Mouse (Mus musculus) lung, embryonic 14.5 days (tissue): ENCODE measurements around the gene Ddx39. TPM values are rescaled to one million over a fixed set of nuclear protein-coding genes. Genes with fewer than 3 reads are reported as not detected.
A peak's percentile ranks its signal among the peaks of the same experiment; 100 is the strongest.

Experiments used
- ATAC-seq: fragments of 200-750 bp; cut with Nextera tagmentation; 2 replicates; pipeline ENCODE4 v1.8.0; 2017; ENCODE audit warnings: mild to moderate bottlenecking, moderate TSS enrichment, moderate library complexity; ENCODE audit not compliant: insufficient read depth
- DNase-seq: peaks from one replicate; pipeline ENCODE4 v3.0.0-alpha.2; 2015
- H3K27ac ChIP-seq: fragments of 300-500 bp; sonication (generic); 2 replicates; pipeline ENCODE4 v1.5.1; 2014; ENCODE audit warnings: low read depth, mild to moderate bottlenecking, moderate library complexity
- H3K27me3 ChIP-seq: fragments of 300-500 bp; sonication (generic); 2 replicates; pipeline ENCODE4 v1.6.1; 2014; ENCODE audit warnings: low read length, control low read depth; ENCODE audit not compliant: insufficient read depth
- H3K36me3 ChIP-seq: fragments of 300-500 bp; sonication (generic); 2 replicates; pipeline ENCODE4 v1.6.1; 2014; ENCODE audit warnings: control low read depth; ENCODE audit not compliant: insufficient read depth
- H3K4me1 ChIP-seq: fragments of 300-500 bp; sonication (generic); 2 replicates; pipeline ENCODE4 v1.6.1; 2014; ENCODE audit warnings: antibody characterized with exemption, control low read depth; ENCODE audit not compliant: insufficient read depth
- H3K4me2 ChIP-seq: fragments of 300-500 bp; sonication (generic); 2 replicates; pipeline ENCODE4 v1.6.1; 2014; ENCODE audit warnings: mild to moderate bottlenecking
- H3K4me3 ChIP-seq: fragments of 300-500 bp; sonication (generic); 2 replicates; pipeline ENCODE4 v1.5.1; 2014; ENCODE audit warnings: low read depth, low read length
- H3K9ac ChIP-seq: fragments of 300-500 bp; sonication (generic); 2 replicates; pipeline ENCODE4 v1.6.1; 2014
- H3K9me3 ChIP-seq: fragments of 300-500 bp; sonication (generic); 2 replicates; pipeline ENCODE4 v1.6.1; 2016; ENCODE audit warnings: low read depth, low read length, control low read depth
- CTCF ChIP-seq: IDR thresholded peaks from 2 replicates; pipeline ENCODE4 v1.5.1; 2016; ENCODE audit warnings: antibody characterized with exemption, low read depth
- WGBS: fragments of 180-500 bp; shearing (Covaris S2); extraction: QIAGEN DNeasy Blood & Tissue Kit; methylation state at CpG from one replicate; pipeline ENCODE4 v1.1.7; 2014; 5-methylcytosine and 5-hydroxymethylcytosine counted together
- polyA plus RNA-seq: library from polyadenylated mRNA; unstranded; fragments of >200 nt; fragmentation: Nextera tagmentation; extraction: Ambion mirVana; gene quantifications from 2 replicates; pipeline ENCODE4 v1.2.1, GENCODE M21; 2014

The Ddx39 gene
- polyA plus RNA-seq, 1 experiment from 2014 or later = 199 TPM

- H3K4me3 ChIP-seq = no peak overlapping the region
- H3K4me2 ChIP-seq = no peak overlapping the region
- ATAC-seq (peak; percentile 63; the same call in 1 of the 2 replicates), DNase-seq (peak; percentile 82)
- H3K4me1 ChIP-seq = no peaks in the 10 kb centered on the region
- no peak overlapping the region for H3K9ac ChIP-seq
- peaks cover 82% of the 10 kb centered on the region for H3K36me3 ChIP-seq
- WGBS = 43% methylated on average over 15 of the region's 15 CpGs
- no peaks in the 10 kb centered on the region for H3K27me3 ChIP-seq
- H3K9me3 ChIP-seq = no peaks in the 10 kb centered on the region
- peak; percentile 98 for TF ChIP-seq CTCF
- H3K27ac ChIP-seq = no peak overlapping the region
These were observed 9.9 kb downstream of the Ddx39 start for GRCm38 (mm10) chr8:83724697-83725482.

- peaks cover 77% of the 10 kb centered on the region for H3K36me3 ChIP-seq
- H3K4me2 ChIP-seq = no peak overlapping the region
- no peak for DNase-seq
- H3K9me3 ChIP-seq = no peaks in the 10 kb centered on the region
- no peak for TF ChIP-seq CTCF
- H3K4me1 ChIP-seq = no peaks in the 10 kb centered on the region
- H3K9ac ChIP-seq = no peak overlapping the region
- no peaks in the 10 kb centered on the region for H3K27me3 ChIP-seq
- WGBS = 88% methylated on average over 8 of the region's 8 CpGs
- H3K27ac ChIP-seq = no peak overlapping the region
- no peak overlapping the region for H3K4me3 ChIP-seq
- ATAC-seq = no peak
These were observed 10.6 kb downstream of the Ddx39 start for GRCm38 (mm10) chr8:83725521-83726102.

GRCm38 (mm10) chr8:83729009-83729807 is 14.2 kb downstream of the Ddx39 start:
- H3K27me3 ChIP-seq = no peaks in the 10 kb centered on the region
- WGBS = 78% methylated on average over 11 of the region's 11 CpGs
- no peak; the same call in 1 of the 2 replicates for ATAC-seq
- peaks cover 56% of the 10 kb centered on the region for H3K36me3 ChIP-seq
- H3K4me3 ChIP-seq = no peak overlapping the region
- H3K9ac ChIP-seq = no peak overlapping the region
- H3K4me2 ChIP-seq = no peak overlapping the region
- peak; percentile 61 for DNase-seq
- peak; percentile 71 for TF ChIP-seq CTCF
- no peak overlapping the region for H3K27ac ChIP-seq
- H3K9me3 ChIP-seq = no peaks in the 10 kb centered on the region
- no peaks in the 10 kb centered on the region for H3K4me1 ChIP-seq

- TF ChIP-seq CTCF = no peak
- WGBS = 76% methylated on average over 5 of the region's 5 CpGs
- Histone ChIP-seq H3K4me1 (no peaks in the 10 kb centered on the region), H3K4me3 (no peak overlapping the region), H3K36me3 (peaks cover 35% of the 10 kb centered on the region), H3K27me3 (no peaks in the 10 kb centered on the region), H3K9me3 (no peaks in the 10 kb centered on the region), H3K27ac (no peak overlapping the region), H3K4me2 (no peak overlapping the region), H3K9ac (no peak overlapping the region)
- DNase-seq = no peak
- ATAC-seq = no peak
These were observed 16.9 kb downstream of the Ddx39 start for GRCm38 (mm10) chr8:83731906-83732305.

GRCm38 (mm10) chr8:83732919-83733318 is 17.9 kb downstream of the Ddx39 start:
- TF ChIP-seq CTCF = no peak
- H3K27me3 ChIP-seq = no peaks in the 10 kb centered on the region
- 75% methylated on average over 6 of the region's 6 CpGs for WGBS
- H3K27ac ChIP-seq = no peak overlapping the region
- DNase-seq = no peak
- H3K4me3 ChIP-seq = no peak overlapping the region
- ATAC-seq = no peak
- H3K4me1 ChIP-seq = peaks cover 7% of the 10 kb centered on the region; the same call in 1 of the 2 replicates
- H3K9ac ChIP-seq = no peak overlapping the region
- H3K36me3 ChIP-seq = peaks cover 26% of the 10 kb centered on the region
- no peak overlapping the region for H3K4me2 ChIP-seq
- no peaks in the 10 kb centered on the region for H3K9me3 ChIP-seq

GRCm38 (mm10) chr8:83736681-83737080 is 21.7 kb downstream of the Ddx39 start:
- Histone ChIP-seq H3K27me3 (no peaks in the 10 kb centered on the region), H3K36me3 (peaks cover 6% of the 10 kb centered on the region; the same call in 1 of the 2 replicates), H3K4me1 (peaks cover 16% of the 10 kb centered on the region), H3K4me3 (no peak overlapping the region), H3K27ac (no peak overlapping the region), H3K4me2 (no peak overlapping the region), H3K9ac (no peak overlapping the region), H3K9me3 (no peaks in the 10 kb centered on the region)
- WGBS = 79% methylated on average over 4 of the region's 4 CpGs
- no peak for TF ChIP-seq CTCF
- DNase-seq (no peak), ATAC-seq (no peak)
